Comparison of ENCODE assay signal across 24 mouse cellular contexts in genomic region chr6:48872596-48872995, GRCm38 (mm10). TPM values are rescaled to one million over a fixed set of nuclear protein-coding genes. Genes with fewer than 3 reads are reported as not detected.
DNase-seq lines count a peak whose midpoint lies in the region; ATAC-seq and TF ChIP-seq lines count a peak whose summit lies in the region.
"Had no signal": no experiment of that assay in that cellular context is flagged by ENCODE, and none has a peak within 500 bp of the region (broad histone marks: within the 10 kb centered on the region; RNA-seq: fewer than 3 reads in every experiment).

Gene Aoc1 (plus strand): TSS chr6:48872896.

- no peaks in the 10 kb centered on the region for H3K9me3 ChIP-seq in kidney, postnatal 0 days (replicated peaks; ENCODE audit: low read length)
- H3K9me3 ChIP-seq in intestine, embryonic 16.5 days (ENCODE audit: control insufficient read depth, low read length): no peaks in the 10 kb centered on the region
- H3K9me3 ChIP-seq: embryonic facial prominence, embryonic 15.5 days; forebrain, embryonic 10.5 days; heart, embryonic 13.5 days; hindbrain, embryonic 15.5 days had no signal

- H3K4me3 ChIP-seq in kidney, postnatal 0 days (replicated peaks; ENCODE audit: low read depth, low read length): no peak within 1 kb of the TSS
- H3K4me3 ChIP-seq in intestine, embryonic 16.5 days (ENCODE audit: low read length): no peak within 1 kb of the TSS
- H3K4me3 ChIP-seq in small intestine, adult 2 months (ENCODE audit: low read depth, low read length): no peak within 1 kb of the TSS
- H3K4me3 ChIP-seq: embryonic facial prominence, embryonic 15.5 days; erythroblast, embryonic 14.5 days; forebrain, embryonic 10.5 days; gastrocnemius, adult 2 months; heart, embryonic 13.5 days; hindbrain, embryonic 15.5 days had no signal

- no peak within 1 kb of the TSS for H3K9ac ChIP-seq in kidney, postnatal 0 days (ENCODE audit: low read depth, low read length)
- H3K9ac ChIP-seq in intestine, embryonic 16.5 days (ENCODE audit: low read depth, low read length): no peak within 1 kb of the TSS
- H3K9ac ChIP-seq: embryonic facial prominence, embryonic 15.5 days; heart, embryonic 13.5 days; hindbrain, embryonic 15.5 days had no signal

- H3K4me2 ChIP-seq in kidney, postnatal 0 days (ENCODE audit: low read length): no peak within 1 kb of the TSS
- no peak within 1 kb of the TSS for H3K4me2 ChIP-seq in intestine, embryonic 16.5 days (ENCODE audit: low read depth, low read length)
- H3K4me2 ChIP-seq: embryonic facial prominence, embryonic 15.5 days; heart, embryonic 13.5 days; hindbrain, embryonic 15.5 days had no signal

- no peak for TF ChIP-seq CTCF in kidney, postnatal 0 days (IDR thresholded peaks at IDR 0.05; ENCODE audit: low read depth)
- no peak for TF ChIP-seq CTCF in small intestine, adult 2 months (IDR thresholded peaks at IDR 0.05; ENCODE audit: extremely low read depth, insufficient read length, insufficient replicate concordance, low read depth, low read length)

- no peaks in the 10 kb centered on the region for H3K27me3 ChIP-seq in kidney, postnatal 0 days (ENCODE audit: insufficient read depth, low read length)
- no peaks in the 10 kb centered on the region for H3K27me3 ChIP-seq in intestine, embryonic 16.5 days (replicated peaks; ENCODE audit: control insufficient read depth, insufficient read depth, low read length)
- no peaks in the 10 kb centered on the region for H3K27me3 ChIP-seq in small intestine, adult 2 months (ENCODE audit: control insufficient read depth, insufficient read depth, low read length)
- H3K27me3 ChIP-seq: embryonic facial prominence, embryonic 15.5 days; heart, embryonic 13.5 days; hindbrain, embryonic 15.5 days had no signal

- WGBS in kidney, postnatal 0 days: 59% methylated on average over 5 of the region's 5 CpGs
- WGBS in intestine, embryonic 16.5 days: 72% methylated on average over 5 of the region's 5 CpGs
- WGBS in small intestine, adult 2 months: 49% methylated on average over 5 of the region's 5 CpGs

- intact Hi-C loops in left cerebral cortex, postnatal 4 days (cut with DNase I): no loop called here

- DNase-seq in kidney, adult 11 months: peak; percentile 21
- DNase-seq in kidney, postnatal 14 days: no peak
- DNase-seq in kidney, postnatal 0 days (ENCODE audit: low spot score): no peak
- DNase-seq in kidney, postnatal 25 days: no peak
- DNase-seq in left cerebral cortex, postnatal 4 days: no peak
- DNase-seq: adrenal gland, adult 2 months; adrenal gland, postnatal 36 days; cerebellum, adult 2 months; cerebellum, postnatal 10 days; gastrocnemius, adult 2 months; gastrocnemius, postnatal 25 days; heart, adult 18-20 months; heart, postnatal 36 days had no signal

- no peaks in the 10 kb centered on the region for H3K36me3 ChIP-seq in kidney, postnatal 0 days (ENCODE audit: insufficient read depth, low read length)
- H3K36me3 ChIP-seq in intestine, embryonic 16.5 days (ENCODE audit: control insufficient read depth, insufficient read depth, low read length): no peaks in the 10 kb centered on the region
- no peaks in the 10 kb centered on the region for H3K36me3 ChIP-seq in small intestine, adult 2 months (ENCODE audit: control insufficient read depth, insufficient read depth, low read length)
- H3K36me3 ChIP-seq: embryonic facial prominence, embryonic 15.5 days; forebrain, embryonic 10.5 days; heart, embryonic 13.5 days; hindbrain, embryonic 15.5 days had no signal

- peak within 1 kb of the TSS; percentile 48; the same call in 1 of the 2 replicates for H3K27ac ChIP-seq in kidney, postnatal 0 days
- peak within 1 kb of the TSS; percentile 42; the same call in 1 of the 2 replicates for H3K27ac ChIP-seq in intestine, embryonic 16.5 days (ENCODE audit: low read length)
- H3K27ac ChIP-seq in small intestine, adult 2 months (ENCODE audit: insufficient read depth, low read depth, low read length): peak within 1 kb of the TSS; percentile 71
- H3K27ac ChIP-seq: embryonic facial prominence, embryonic 15.5 days; forebrain, embryonic 10.5 days; gastrocnemius, adult 2 months; heart, embryonic 13.5 days; hindbrain, embryonic 15.5 days had no signal

- H3K4me1 ChIP-seq in kidney, postnatal 0 days (replicated peaks; ENCODE audit: insufficient read depth, low read length): no peaks in the 10 kb centered on the region; the same call in 1 of the 2 replicates
- H3K4me1 ChIP-seq in intestine, embryonic 16.5 days (ENCODE audit: control insufficient read depth, insufficient read depth, low read length): peaks cover 10% of the 10 kb centered on the region; the same call in 1 of the 2 replicates
- peaks cover 39% of the 10 kb centered on the region; the same call in 1 of the 2 replicates for H3K4me1 ChIP-seq in small intestine, adult 2 months (ENCODE audit: control insufficient read depth, insufficient read depth, insufficient read length, low read length)
- H3K4me1 ChIP-seq: embryonic facial prominence, embryonic 15.5 days; heart, embryonic 13.5 days; hindbrain, embryonic 15.5 days had no signal

- no peak for TF ChIP-seq POLR2A in small intestine, adult 2 months (IDR thresholded peaks at IDR 0.05; ENCODE audit: low read depth, low read length)

- ATAC-seq in kidney, postnatal 0 days (replicated peaks; ENCODE audit: low FRiP score, low read depth): no peak
- no peak for ATAC-seq in intestine, embryonic 16.5 days
- ATAC-seq: forebrain, embryonic 14.5 days had no signal

RNA-seq across cellular contexts. Expression of gene Aoc1, which starts in this region (rescaled TPM):
- polyA plus RNA-seq in kidney, postnatal 0 days (2015; fragmentation: Nextera tagmentation; extraction: Ambion mirVana): 9.9 and 11.0 TPM in 2 replicates
- polyA plus RNA-seq in intestine, embryonic 16.5 days (2015; fragmentation: Nextera tagmentation; extraction: Ambion mirVana): 51.9 and 71.5 TPM in 2 replicates
- 85.5 and 894 TPM in 2 replicates for polyA plus RNA-seq in small intestine, adult 2 months (2012; rRNA removed)
- total RNA-seq in left cerebral cortex, postnatal 4 days (2021): not detected
- total RNA-seq: adrenal gland, adult 2 months; adrenal gland, postnatal 36 days; gastrocnemius, adult 2 months; gastrocnemius, postnatal 25 days; heart, adult 18-20 months; heart, postnatal 36 days had no signal
- polyA plus RNA-seq: adrenal gland, adult 2 months; embryonic facial prominence, embryonic 11.5 days; erythroblast, embryonic 14.5 days; forebrain, embryonic 14.5 days; heart, embryonic 13.5 days; heart, postnatal 0 days; hindbrain, embryonic 11.5 days; hindbrain, embryonic 15.5 days had no signal
